Mouse (Mus musculus) embryonic stem cell, embryonic (primary cell): ENCODE data around the gene Cerkl.

Experiments used
- CTCF ChIA-PET, 4 experiments: fragments of 300-600 bp in 2 of 4; fragments of 350-600 bp in 2 of 4; sonication (Branson Sonifier 250); formaldehyde crosslinking; loops; one replicate each; lab custom pipeline; 2022; ENCODE audit warnings: inconsistent platforms in 2 of 4; lab: Charles Lee
- POLR2A ChIA-PET, 4 experiments: fragments of 300-600 bp in 2 of 4; fragments of 350-600 bp in 2 of 4; sonication (Branson Sonifier 250); formaldehyde crosslinking; loops; one replicate each; lab custom pipeline; 2022; ENCODE audit warnings: antibody characterized with exemption in 4 of 4, inconsistent platforms in 1 of 4; lab: Charles Lee

The Cerkl gene

DNA sequence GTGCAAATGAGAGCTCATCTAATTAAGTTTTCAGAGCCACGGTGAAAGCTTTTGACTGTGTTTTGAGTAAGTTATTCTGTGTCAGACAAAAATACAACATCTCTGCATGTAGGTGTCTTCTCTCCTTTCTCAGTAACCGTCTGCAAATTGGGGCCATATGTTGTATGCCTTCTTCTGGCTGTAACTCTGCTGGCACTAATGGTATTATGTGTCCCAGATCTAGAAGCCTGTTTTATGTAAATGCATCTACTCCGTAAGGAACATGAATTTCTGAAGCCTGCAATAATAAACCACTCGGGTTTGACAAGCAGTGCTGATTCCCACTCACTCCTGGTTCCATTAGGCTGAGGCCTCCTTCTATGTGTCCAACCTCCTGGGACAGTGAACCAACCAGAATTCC is 149.0 kb downstream of the Cerkl start:
- ChIA-PET POLR2A (no interaction called here), CTCF (no interaction called here)

GRCm38 (mm10) chr2:79302398-79302797 is 154.2 kb downstream of the Cerkl start:
- POLR2A ChIA-PET = no interaction called here
- CTCF ChIA-PET = no interaction called here

DNA sequence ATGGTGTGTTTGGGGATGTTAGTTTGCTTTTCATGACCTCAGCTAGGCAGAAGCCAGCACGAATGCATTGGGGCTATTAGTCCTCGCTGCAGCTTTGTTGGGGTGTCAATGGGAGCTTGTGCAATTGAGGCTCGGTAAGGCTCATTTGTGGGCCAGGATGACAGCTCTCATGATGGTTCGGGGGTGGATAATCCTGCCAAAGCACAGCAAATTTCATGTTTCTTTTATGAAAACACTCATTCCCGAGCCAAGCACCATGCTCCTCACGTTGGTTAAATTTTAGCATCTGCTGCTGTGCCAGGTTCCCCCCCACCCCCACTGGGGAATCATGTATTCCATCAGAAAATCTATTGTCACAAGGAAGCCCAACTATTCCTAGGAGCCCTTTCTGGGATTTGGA is 164.2 kb downstream of the Cerkl start:
- CTCF ChIA-PET = no interaction called here
- POLR2A ChIA-PET = no interaction called here

GRCm38 (mm10) chr2:79291922-79292321 is 164.7 kb downstream of the Cerkl start:
- CTCF ChIA-PET = no interaction called here

DNA sequence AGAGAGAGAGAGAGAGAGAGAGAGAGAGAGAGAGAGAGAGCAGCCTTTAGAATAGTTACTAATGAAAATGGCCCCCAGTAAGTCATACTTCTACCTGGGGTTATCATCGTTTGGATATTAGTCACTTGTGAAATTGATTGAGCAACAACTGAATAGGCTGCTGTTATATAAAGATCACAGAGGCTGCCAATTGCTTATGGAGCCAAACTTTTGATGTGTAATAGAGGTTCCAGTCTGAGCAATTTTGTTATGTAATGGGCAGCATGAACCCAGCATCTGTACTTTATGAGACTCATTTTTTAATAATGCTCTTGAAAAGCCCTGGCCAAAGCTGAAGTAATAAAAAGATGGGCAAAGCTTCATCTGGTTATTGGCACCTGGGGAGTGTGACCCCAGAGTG is 166.4 kb downstream of the Cerkl start:
- ChIA-PET CTCF (no interaction called here), POLR2A (no interaction called here)

More at GRCm38 (mm10) chr2:79291922-79292321, 164.7 kb downstream of the Cerkl start:
- POLR2A ChIA-PET = no interaction called here

DNA sequence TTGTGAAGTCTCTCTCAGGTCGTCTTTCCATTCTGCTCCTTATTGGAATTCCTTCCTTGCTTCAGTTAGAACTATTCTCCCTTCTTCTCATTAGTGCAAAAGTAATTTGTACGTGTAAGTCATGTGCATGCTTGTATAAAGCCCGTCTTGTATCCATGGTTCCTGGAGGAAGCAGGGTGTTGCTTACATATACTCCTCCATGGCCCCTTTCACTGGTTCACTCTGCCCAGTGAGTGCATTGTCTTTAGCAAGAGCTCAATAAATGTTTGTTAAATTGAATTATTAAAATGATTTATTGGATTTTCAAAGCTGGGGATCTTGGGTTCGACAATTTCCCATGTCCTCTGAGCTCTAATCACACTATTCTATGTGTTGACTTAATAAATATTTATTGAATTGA is 172.4 kb downstream of the Cerkl start:
- CTCF ChIA-PET = no interaction called here
- POLR2A ChIA-PET = no interaction called here
